Mouse (Mus musculus): ENCODE measurements around the gene Gnb5.

GRCm38 (mm10) chr9:75384337-75384962 is 78.4 kb downstream of the Gnb5 start:
- TF ChIP-seq CTCF (conservative IDR thresholded peaks at IDR 0.05 in 1 of 2, IDR thresholded peaks at IDR 0.05 in 1 of 2; ENCODE audit: low read depth in 2 of 2, low read length in 2 of 2) = no peak
- no peak for TF ChIP-seq POLR2A (IDR thresholded peaks at IDR 0.05; ENCODE audit: low read depth, low read length)
- TF ChIP-seq RCOR1 (conservative IDR thresholded peaks at IDR 0.05; ENCODE audit: low read depth, low read length) = no peak
- no peak for TF ChIP-seq MXI1 (IDR thresholded peaks at IDR 0.05; ENCODE audit: low read depth, low read length)
- TF ChIP-seq POLR2AphosphoS2 (IDR thresholded peaks at IDR 0.05; ENCODE audit: low read depth, low read length) = peak; percentile 5; the same call in 1 of the 2 replicates
- TF ChIP-seq NELFE (IDR thresholded peaks at IDR 0.05; ENCODE audit: low read depth, low read length) = no peak
- TF ChIP-seq EP300 (IDR thresholded peaks at IDR 0.05; ENCODE audit: low read length) = no peak
- TF ChIP-seq BHLHE40 (IDR thresholded peaks at IDR 0.05; ENCODE audit: low read depth, low read length) = no peak
- no peak for TF ChIP-seq SMC3 (IDR thresholded peaks at IDR 0.05; ENCODE audit: low read depth, low read length)
- TF ChIP-seq USF1 (IDR thresholded peaks at IDR 0.05; ENCODE audit: low read depth, low read length) = no peak
- no peak for TF ChIP-seq E2F4 (IDR thresholded peaks at IDR 0.05; ENCODE audit: insufficient replicate concordance, low read depth, low read length)
- no peak for TF ChIP-seq GABPA (IDR thresholded peaks at IDR 0.05; ENCODE audit: insufficient replicate concordance, low read depth, low read length)
- TF ChIP-seq MEF2A (IDR thresholded peaks at IDR 0.05; ENCODE audit: borderline replicate concordance, low read depth, low read length) = no peak
